Mouse (Mus musculus): ENCODE measurements around the gene Odf3b.

The Odf3b gene

DNA sequence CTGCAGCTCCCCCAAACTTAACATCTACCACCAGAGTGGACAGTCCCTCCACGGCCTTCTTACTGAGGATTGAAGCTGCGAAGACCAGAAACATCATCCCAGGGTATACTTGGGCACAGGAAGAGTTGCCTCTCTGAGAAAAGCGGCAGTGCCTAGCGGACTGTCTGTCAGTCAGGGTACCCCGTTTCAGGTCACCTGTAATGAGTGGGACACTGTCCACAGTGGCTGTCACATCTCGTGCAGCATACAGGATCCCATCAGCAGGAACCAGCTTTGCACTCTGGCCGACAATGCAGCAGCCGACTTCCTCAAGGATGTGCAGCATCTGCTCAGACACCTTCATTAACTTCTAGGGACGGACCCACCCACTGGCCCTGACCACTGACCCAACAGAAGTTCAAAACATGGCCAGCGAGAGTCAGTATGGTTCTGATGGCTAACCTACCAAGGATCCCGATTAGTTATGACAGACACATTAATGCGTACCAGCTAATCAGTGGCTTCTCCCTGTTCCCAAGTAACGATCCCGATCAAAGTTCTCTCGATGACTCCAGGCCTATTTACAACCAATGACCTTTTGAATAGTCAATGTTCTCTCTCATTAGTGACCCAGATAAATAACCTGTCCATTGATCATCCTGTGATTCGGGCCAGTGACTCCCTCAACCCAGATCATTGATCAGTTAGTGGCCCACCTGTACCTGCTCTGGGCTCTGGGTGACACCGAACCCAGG is 4.1 kb downstream of the Odf3b start:
- no peak for DNase-seq (ENCODE audit: low spot score in 2 of 2)

DNA sequence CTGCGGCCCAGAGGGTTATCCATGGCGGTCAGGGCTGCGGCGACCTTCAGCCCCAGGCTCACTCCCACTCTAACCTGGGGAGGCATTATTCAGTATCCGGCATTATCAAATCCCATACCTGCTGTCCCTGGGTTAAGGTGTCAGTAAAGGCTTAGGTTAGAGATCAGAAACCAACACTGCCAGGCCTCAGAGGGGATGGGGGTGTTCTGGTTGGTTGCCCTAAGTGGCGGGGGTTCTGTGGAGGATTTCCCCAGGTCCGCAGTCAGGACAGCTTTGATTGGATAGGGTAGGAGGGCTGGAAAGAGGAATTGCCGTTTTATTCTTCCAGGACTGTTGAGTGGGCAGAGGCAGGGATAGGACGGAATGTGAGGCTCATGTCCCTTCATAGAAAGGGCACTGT is 4.7 kb downstream of the Odf3b start:
- DNase-seq (ENCODE audit: low spot score in 2 of 2) = no peak

- DNase-seq (ENCODE audit: low spot score in 2 of 2) = peak; percentile 86 to 94
These were observed 5.3 kb downstream of the Odf3b start, which contains the start of gene Sco2 for GRCm38 (mm10) chr15:89373762-89374248. Gene Sco2 (minus strand): TSS chr15:89373846.

- peak; percentile 74 to 80 for DNase-seq (ENCODE audit: low spot score in 2 of 2)
These were observed 5.9 kb downstream of the Odf3b start for GRCm38 (mm10) chr15:89373027-89373761.

- DNase-seq (ENCODE audit: low spot score in 2 of 2) = no peak
These were observed 6.5 kb downstream of the Odf3b start for GRCm38 (mm10) chr15:89372536-89372935.

DNA sequence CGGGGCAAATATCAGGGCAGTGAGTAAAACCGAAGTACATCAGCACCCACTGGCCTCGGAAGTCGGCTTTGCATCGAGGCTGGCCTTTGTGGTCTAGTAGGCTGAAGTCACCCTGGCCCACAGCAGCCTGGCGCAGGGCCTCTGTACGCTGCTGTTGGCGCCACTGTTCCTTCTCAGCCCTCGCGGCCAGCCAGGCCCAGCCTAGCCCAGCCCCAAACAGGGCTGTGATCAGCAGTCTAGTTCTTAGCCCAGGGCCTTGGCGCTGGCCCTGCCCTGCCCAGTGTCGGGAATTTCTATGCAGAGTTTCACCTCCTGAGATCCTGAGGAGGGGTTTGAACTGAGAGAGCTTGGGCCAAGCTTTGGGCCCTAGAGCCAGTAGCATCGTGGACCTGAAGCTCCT is 7.0 kb downstream of the Odf3b start:
- no peak for DNase-seq (ENCODE audit: low spot score in 2 of 2)

DNA sequence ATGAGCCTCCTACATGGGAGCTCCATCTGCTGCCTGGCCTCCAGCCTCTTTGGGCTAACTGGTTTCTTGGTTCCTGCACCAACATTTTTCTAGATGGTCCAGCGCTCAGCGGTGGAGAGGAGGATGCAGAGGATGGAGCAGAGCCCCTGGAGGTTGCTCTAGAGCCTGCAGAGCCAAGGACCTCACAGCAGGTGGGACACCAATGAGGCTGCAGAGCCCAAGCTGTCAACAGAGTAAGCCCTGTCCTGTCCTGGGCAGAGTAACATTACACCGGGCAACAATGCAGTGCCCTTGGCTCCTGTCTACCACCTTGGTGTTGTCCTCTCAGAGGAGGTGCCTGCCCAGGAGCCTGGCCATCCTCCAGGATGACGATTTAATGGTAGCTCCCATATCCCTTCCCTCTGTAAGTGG is 13.9 kb downstream of the Odf3b start:
- no peak for DNase-seq (ENCODE audit: low spot score in 2 of 2)

GRCm38 (mm10) chr15:89363051-89363450 is 16.0 kb downstream of the Odf3b start:
- DNase-seq (ENCODE audit: low spot score in 2 of 2) = no peak

GRCm38 (mm10) chr15:89358784-89359183 is 20.3 kb downstream of the Odf3b start:
- DNase-seq (ENCODE audit: low spot score in 2 of 2) = no peak

GRCm38 (mm10) chr15:89356372-89356771 is 22.7 kb downstream of the Odf3b start:
- DNase-seq (ENCODE audit: low spot score in 2 of 2) = peak; percentile 51 to 60

GRCm38 (mm10) chr15:89355241-89356187 is 23.6 kb downstream of the Odf3b start, which contains the start of the genes Lmf2 and Ncaph2:
Gene Lmf2 (minus strand): TSS chr15:89355659.
Gene Ncaph2 (plus strand): TSS chr15:89355719.
- DNase-seq (ENCODE audit: low spot score in 2 of 2) = peak; percentile 86 to 92

DNA sequence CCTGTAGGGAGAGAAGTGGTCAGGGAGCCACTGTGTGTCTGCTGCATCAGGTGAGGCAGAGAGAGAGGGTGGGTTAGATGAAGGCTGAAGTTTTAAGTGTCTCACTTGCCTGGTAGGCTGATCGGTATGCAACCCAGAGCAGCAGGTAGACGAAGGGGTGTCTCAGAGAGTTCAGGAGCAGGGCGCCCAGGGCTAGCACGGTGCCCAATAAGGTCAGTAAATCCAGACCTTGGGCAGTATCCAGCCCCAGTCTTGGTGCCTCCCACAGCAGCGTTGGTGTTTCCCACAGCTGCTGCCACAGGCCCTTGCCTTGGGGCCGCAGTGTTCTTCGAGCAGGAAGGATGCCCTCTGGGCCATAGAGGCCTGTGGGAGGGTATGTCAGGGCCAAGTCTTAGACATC is 24.6 kb downstream of the Odf3b start:
- no peak for DNase-seq (ENCODE audit: low spot score in 2 of 2)

DNA sequence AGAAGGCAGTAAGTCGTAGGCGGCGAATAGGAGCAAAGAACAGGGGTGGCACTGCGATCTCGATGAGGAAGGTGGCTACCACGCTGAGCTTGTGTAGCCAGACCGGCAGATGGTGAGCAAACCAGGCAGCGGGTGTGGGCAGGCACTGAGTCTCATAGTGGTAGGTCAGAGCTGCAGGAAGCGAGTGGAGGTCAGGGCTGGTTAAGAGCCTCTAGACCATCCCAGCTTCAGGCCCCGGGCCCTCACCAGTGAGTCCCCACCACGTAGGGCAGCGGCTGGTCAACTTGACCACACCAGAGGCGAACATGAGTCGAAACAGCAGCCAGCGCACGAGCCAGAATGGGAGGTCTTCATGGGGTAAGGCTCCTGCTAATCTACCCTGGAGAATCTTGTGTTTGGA is 25.2 kb downstream of the Odf3b start:
- no peak for DNase-seq (ENCODE audit: low spot score in 2 of 2)

DNA sequence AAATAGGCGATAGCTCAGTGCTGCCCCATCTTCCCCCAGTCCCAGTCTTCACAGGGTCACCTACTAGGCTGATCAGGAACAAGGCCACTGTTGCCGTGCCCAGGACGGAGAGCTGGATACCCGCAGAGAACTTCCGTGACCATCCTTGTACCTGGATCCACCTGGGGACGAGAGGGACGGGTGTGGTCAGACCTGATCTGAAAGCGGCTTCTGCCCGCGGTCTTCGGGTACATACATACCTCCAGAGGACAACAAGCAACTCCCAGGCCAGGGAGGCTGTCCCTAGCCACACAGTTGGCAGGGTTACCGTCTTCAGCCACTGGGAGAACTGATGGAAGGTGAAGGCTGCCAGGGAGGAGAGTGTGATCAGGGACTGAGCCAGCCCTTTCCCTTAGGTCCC is 26.3 kb downstream of the Odf3b start:
- no peak for DNase-seq (ENCODE audit: low spot score in 2 of 2)

DNA sequence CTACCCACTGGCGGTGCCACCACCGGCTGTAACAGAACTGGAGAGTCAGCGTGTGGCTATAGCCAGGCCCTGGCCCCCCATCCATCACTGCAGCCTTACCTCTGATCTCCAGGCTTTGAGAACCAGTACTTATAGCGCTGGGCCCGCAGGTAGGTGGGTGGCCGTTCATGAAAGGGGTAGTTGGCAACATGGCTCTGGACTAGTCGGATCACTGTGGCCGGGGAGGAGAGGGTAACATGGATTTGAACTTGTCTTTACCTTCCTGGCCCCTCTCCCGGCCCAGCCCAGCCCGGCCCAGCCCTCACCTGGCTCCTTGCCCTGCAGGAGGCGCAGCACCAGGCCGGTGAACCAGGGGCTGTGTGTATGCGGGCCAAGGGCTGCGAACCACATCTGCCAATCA is 27.0 kb downstream of the Odf3b start:
- no peak for DNase-seq (ENCODE audit: low spot score in 2 of 2)

GRCm38 (mm10) chr15:89351302-89351701 is 27.8 kb downstream of the Odf3b start:
- no peak for DNase-seq (ENCODE audit: low spot score in 2 of 2)

DNA sequence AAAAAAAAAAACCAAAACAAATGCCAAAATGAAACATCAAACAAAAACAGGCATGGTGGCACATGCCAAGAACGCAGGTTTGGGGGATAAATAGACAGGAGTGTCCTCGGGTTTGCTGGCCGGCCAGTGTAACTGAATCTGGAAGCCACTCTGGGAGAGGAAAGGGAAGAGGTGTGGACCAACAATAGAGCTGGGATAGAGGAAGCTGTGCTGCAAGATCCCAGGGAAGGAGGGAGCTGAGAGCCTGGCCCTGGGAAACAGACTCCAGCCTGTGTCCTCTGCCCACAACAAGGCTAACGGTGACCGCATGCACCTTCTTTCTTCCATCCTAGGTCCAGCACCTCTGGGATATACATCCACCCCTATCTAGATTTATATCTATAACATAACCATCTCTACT is 28.6 kb downstream of the Odf3b start:
- no peak for DNase-seq (ENCODE audit: low spot score in 2 of 2)

GRCm38 (mm10) chr15:89343325-89343724 is 35.8 kb downstream of the Odf3b start:
- DNase-seq (ENCODE audit: low spot score in 2 of 2) = no peak

- no peak for DNase-seq (ENCODE audit: low spot score in 2 of 2)
These were observed 37.4 kb downstream of the Odf3b start for GRCm38 (mm10) chr15:89341678-89342077.

DNA sequence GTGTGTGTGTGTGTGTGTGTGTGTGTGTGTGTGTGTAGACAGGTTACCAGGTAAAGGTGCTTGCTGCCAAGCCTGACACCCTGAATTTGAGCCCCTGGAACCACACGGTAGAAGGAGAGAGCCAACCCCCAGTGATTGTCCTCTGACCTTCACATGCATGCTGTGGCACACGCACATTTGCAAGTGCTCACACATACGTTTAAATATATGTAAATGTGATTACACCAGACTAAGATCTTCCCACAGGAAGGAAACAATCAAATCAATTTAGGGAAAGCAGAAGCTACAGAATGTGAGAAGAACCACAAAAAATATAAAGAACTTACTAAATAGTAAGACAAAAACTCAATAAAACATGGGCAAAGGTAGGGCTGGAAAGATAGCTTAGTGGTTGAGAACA is 38.9 kb downstream of the Odf3b start:
- no peak for DNase-seq (ENCODE audit: low spot score in 2 of 2)

GRCm38 (mm10) chr15:89339696-89340095 is 39.4 kb downstream of the Odf3b start:
- no peak for DNase-seq (ENCODE audit: low spot score in 2 of 2)

DNA sequence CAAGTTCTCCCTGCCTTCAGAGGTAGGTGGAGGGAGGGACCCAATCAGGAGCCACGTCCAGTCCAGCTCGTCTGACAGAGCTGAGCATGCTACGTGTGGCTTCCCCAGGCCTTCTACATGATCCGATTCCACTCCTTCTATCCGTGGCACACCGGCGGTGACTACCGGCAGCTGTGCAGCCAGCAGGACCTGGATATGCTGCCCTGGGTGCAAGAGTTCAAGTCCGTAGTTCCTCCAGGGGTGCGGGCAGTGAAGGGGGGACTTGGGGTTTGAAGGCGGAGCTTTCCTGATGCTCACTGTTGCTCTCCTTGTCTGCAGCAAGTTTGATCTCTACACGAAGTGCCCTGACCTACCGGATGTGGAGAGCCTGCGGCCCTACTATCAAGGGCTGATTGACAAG is 42.7 kb downstream of the Odf3b start:
- no peak for DNase-seq (ENCODE audit: low spot score in 2 of 2)

Measured in frontal cortex, postnatal 14 days (tissue).